Mouse (Mus musculus): Measurements from ENCODE around the gene Dsn1. TPM values are rescaled to one million over a fixed set of nuclear protein-coding genes. Genes with fewer than 3 reads are reported as not detected.

The Dsn1 gene
- polyA plus RNA-seq, 1 experiment from 2014 or later, result 27.5 TPM

GRCm38 (mm10) chr2:157021156-157021555 is 14.2 kb upstream of the Dsn1 start:
- H3K9me3 ChIP-seq (replicated peaks), result peaks cover 4% of the 10 kb centered on the region; the same call in 1 of the 2 replicates
- no peaks in the 10 kb centered on the region for H3K27me3 ChIP-seq
- no peaks in the 10 kb centered on the region for H3K4me1 ChIP-seq
- 95% methylated on average over 16 of the region's 16 CpGs for whole genome bisulfite sequencing
- peaks cover 98% of the 10 kb centered on the region for H3K36me3 ChIP-seq
- no peak overlapping the region for H3K27ac ChIP-seq (replicated peaks)
- H3K4me2 ChIP-seq (replicated peaks), result no peak overlapping the region
- H3K9ac ChIP-seq, result no peak overlapping the region
- no peak overlapping the region for H3K4me3 ChIP-seq (replicated peaks)
- no peak for ATAC-seq (ENCODE audit: insufficient number of reproducible peaks, low FRiP score, low TSS enrichment, low read depth)

- no peak overlapping the region for H3K27ac ChIP-seq (replicated peaks)
- no peak for ATAC-seq (ENCODE audit: insufficient number of reproducible peaks, low FRiP score, low TSS enrichment, low read depth)
- H3K4me2 ChIP-seq (replicated peaks), result no peak overlapping the region
- no peaks in the 10 kb centered on the region for H3K4me1 ChIP-seq
- 94% methylated on average over 4 of the region's 4 CpGs for WGBS
- H3K9ac ChIP-seq, result no peak overlapping the region
- H3K36me3 ChIP-seq, result peaks cover 97% of the 10 kb centered on the region
- no peaks in the 10 kb centered on the region for H3K9me3 ChIP-seq (replicated peaks)
- no peak overlapping the region for H3K4me3 ChIP-seq (replicated peaks)
- no peaks in the 10 kb centered on the region for H3K27me3 ChIP-seq
These were observed 12.3 kb upstream of the Dsn1 start for GRCm38 (mm10) chr2:157019228-157019627.

- no peak overlapping the region for H3K9ac ChIP-seq
- no peak overlapping the region for H3K4me2 ChIP-seq (replicated peaks)
- no peak overlapping the region for H3K27ac ChIP-seq (replicated peaks)
- H3K4me3 ChIP-seq (replicated peaks), result no peak overlapping the region
- no peaks in the 10 kb centered on the region for H3K9me3 ChIP-seq (replicated peaks)
- WGBS, result 81% methylated on average over 18 of the region's 18 CpGs
- H3K27me3 ChIP-seq, result no peaks in the 10 kb centered on the region
- ATAC-seq (ENCODE audit: insufficient number of reproducible peaks, low FRiP score, low TSS enrichment, low read depth), result no peak; the same call in 1 of the 2 replicates
- H3K36me3 ChIP-seq, result peaks cover 86% of the 10 kb centered on the region
- no peaks in the 10 kb centered on the region for H3K4me1 ChIP-seq
These were observed 9.7 kb upstream of the Dsn1 start for GRCm38 (mm10) chr2:157016529-157017270.

- Histone ChIP-seq H3K4me3 (replicated peaks) (no peak overlapping the region), H3K9ac (no peak overlapping the region), H3K27me3 (no peaks in the 10 kb centered on the region), H3K4me2 (replicated peaks) (no peak overlapping the region), H3K4me1 (peaks cover 14% of the 10 kb centered on the region), H3K9me3 (replicated peaks) (no peaks in the 10 kb centered on the region), H3K27ac (replicated peaks) (no peak overlapping the region), H3K36me3 (peaks cover 43% of the 10 kb centered on the region)
- ATAC-seq (ENCODE audit: insufficient number of reproducible peaks, low FRiP score, low TSS enrichment, low read depth), result no peak
- 77% methylated on average over 6 of the region's 6 CpGs for WGBS
These were observed 5.4 kb upstream of the Dsn1 start for GRCm38 (mm10) chr2:157012341-157012740.

- Histone ChIP-seq H3K27ac (replicated peaks) (peak overlapping the region; percentile 48; the same call in 1 of the 2 replicates), H3K4me3 (replicated peaks) (no peak overlapping the region), H3K4me2 (replicated peaks) (no peak overlapping the region), H3K9ac (no peak overlapping the region), H3K9me3 (replicated peaks) (no peaks in the 10 kb centered on the region), H3K27me3 (no peaks in the 10 kb centered on the region), H3K4me1 (peaks cover 26% of the 10 kb centered on the region), H3K36me3 (peaks cover 28% of the 10 kb centered on the region)
- 42% methylated on average over 11 of the region's 11 CpGs for WGBS
- no peak for ATAC-seq (ENCODE audit: insufficient number of reproducible peaks, low FRiP score, low TSS enrichment, low read depth)
These were observed 3.8 kb upstream of the Dsn1 start for GRCm38 (mm10) chr2:157010634-157011310.

GRCm38 (mm10) chr2:157010121-157010520 is 3.2 kb upstream of the Dsn1 start:
- H3K27me3 ChIP-seq, result no peaks in the 10 kb centered on the region
- H3K27ac ChIP-seq (replicated peaks), result no peak overlapping the region; the same call in 1 of the 2 replicates
- peaks cover 30% of the 10 kb centered on the region for H3K4me1 ChIP-seq
- no peak overlapping the region for H3K4me3 ChIP-seq (replicated peaks)
- H3K9ac ChIP-seq, result no peak overlapping the region
- H3K36me3 ChIP-seq, result peaks cover 22% of the 10 kb centered on the region
- no peak overlapping the region for H3K4me2 ChIP-seq (replicated peaks)
- ATAC-seq (ENCODE audit: insufficient number of reproducible peaks, low FRiP score, low TSS enrichment, low read depth), result no peak
- H3K9me3 ChIP-seq (replicated peaks), result no peaks in the 10 kb centered on the region

- peaks cover 30% of the 10 kb centered on the region for H3K4me1 ChIP-seq
- H3K4me2 ChIP-seq (replicated peaks), result no peak overlapping the region
- H3K27me3 ChIP-seq, result no peaks in the 10 kb centered on the region
- H3K36me3 ChIP-seq, result peaks cover 15% of the 10 kb centered on the region
- H3K9me3 ChIP-seq (replicated peaks), result no peaks in the 10 kb centered on the region
- H3K27ac ChIP-seq (replicated peaks), result no peak overlapping the region
- no peak overlapping the region for H3K4me3 ChIP-seq (replicated peaks)
- no peak for ATAC-seq (ENCODE audit: insufficient number of reproducible peaks, low FRiP score, low TSS enrichment, low read depth)
- no peak overlapping the region for H3K9ac ChIP-seq
These were observed 1.6 kb upstream of the Dsn1 start for GRCm38 (mm10) chr2:157008509-157008908.

GRCm38 (mm10) chr2:157007234-157007596 is 261 bp upstream of the Dsn1 start:
- Histone ChIP-seq H3K9ac (peak overlapping the region; percentile 65), H3K36me3 (peaks cover 13% of the 10 kb centered on the region), H3K4me2 (replicated peaks) (peak overlapping the region; percentile 81), H3K27me3 (no peaks in the 10 kb centered on the region), H3K4me3 (replicated peaks) (peak overlapping the region; percentile 60), H3K27ac (replicated peaks) (peak overlapping the region; percentile 78), H3K4me1 (peaks cover 30% of the 10 kb centered on the region), H3K9me3 (replicated peaks) (no peaks in the 10 kb centered on the region)
- peak; percentile 5; the same call in 1 of the 2 replicates for ATAC-seq (ENCODE audit: insufficient number of reproducible peaks, low FRiP score, low TSS enrichment, low read depth)
- 26% methylated on average over 5 of the region's 5 CpGs for WGBS

GRCm38 (mm10) chr2:157002321-157002720 is 4.6 kb downstream of the Dsn1 start:
- ATAC-seq (ENCODE audit: insufficient number of reproducible peaks, low FRiP score, low TSS enrichment, low read depth), result no peak
- 92% methylated on average over 4 of the region's 4 CpGs for WGBS

GRCm38 (mm10) chr2:156998263-156998662 is 8.7 kb downstream of the Dsn1 start:
- no peak overlapping the region for H3K4me3 ChIP-seq (replicated peaks)
- H3K4me2 ChIP-seq (replicated peaks), result no peak overlapping the region
- no peaks in the 10 kb centered on the region for H3K27me3 ChIP-seq
- H3K36me3 ChIP-seq, result peaks cover 54% of the 10 kb centered on the region
- H3K9ac ChIP-seq, result no peak overlapping the region
- H3K9me3 ChIP-seq (replicated peaks), result no peaks in the 10 kb centered on the region
- no peak for ATAC-seq (ENCODE audit: insufficient number of reproducible peaks, low FRiP score, low TSS enrichment, low read depth)
- no peaks in the 10 kb centered on the region for H3K4me1 ChIP-seq
- H3K27ac ChIP-seq (replicated peaks), result no peak overlapping the region
- WGBS, result 86% methylated on average over 5 of the region's 5 CpGs

More at GRCm38 (mm10) chr2:157002321-157002720, 4.6 kb downstream of the Dsn1 start:
- Histone ChIP-seq H3K4me1 (peaks cover 16% of the 10 kb centered on the region), H3K9me3 (replicated peaks) (no peaks in the 10 kb centered on the region), H3K27ac (replicated peaks) (no peak overlapping the region), H3K36me3 (peaks cover 35% of the 10 kb centered on the region), H3K9ac (no peak overlapping the region), H3K27me3 (no peaks in the 10 kb centered on the region), H3K4me3 (replicated peaks) (no peak overlapping the region), H3K4me2 (replicated peaks) (no peak overlapping the region)

- ATAC-seq (ENCODE audit: insufficient number of reproducible peaks, low FRiP score, low TSS enrichment, low read depth), result no peak
- H3K9ac ChIP-seq, result no peak overlapping the region
These were observed 10.4 kb downstream of the Dsn1 start for GRCm38 (mm10) chr2:156996576-156996975.

More at GRCm38 (mm10) chr2:156996576-156996975, 10.4 kb downstream of the Dsn1 start:
- WGBS, result 67% methylated on average over 6 of the region's 6 CpGs
- Histone ChIP-seq H3K36me3 (peaks cover 50% of the 10 kb centered on the region), H3K4me1 (no peaks in the 10 kb centered on the region), H3K4me3 (replicated peaks) (no peak overlapping the region), H3K27me3 (no peaks in the 10 kb centered on the region), H3K9me3 (replicated peaks) (no peaks in the 10 kb centered on the region), H3K4me2 (replicated peaks) (no peak overlapping the region), H3K27ac (replicated peaks) (no peak overlapping the region)
